Mouse (Mus musculus) cerebellum, postnatal 25 days (tissue): ENCODE measurements around the gene Gm40193.
A peak's percentile ranks its signal among the peaks of the same experiment; 100 is the strongest.
"Not testable (repeated sequence)": the region's sequence is repeated elsewhere in the genome, so short reads cannot be mapped to it uniquely, and the experiment has no call there.

ENCODE experiments used
- DNase-seq, 2 experiments: peaks; one replicate each; pipeline ENCODE4 v3.0.0; 2021; ENCODE audit warnings: mixed read lengths in 2 of 2

Gm40193 gene

DNA sequence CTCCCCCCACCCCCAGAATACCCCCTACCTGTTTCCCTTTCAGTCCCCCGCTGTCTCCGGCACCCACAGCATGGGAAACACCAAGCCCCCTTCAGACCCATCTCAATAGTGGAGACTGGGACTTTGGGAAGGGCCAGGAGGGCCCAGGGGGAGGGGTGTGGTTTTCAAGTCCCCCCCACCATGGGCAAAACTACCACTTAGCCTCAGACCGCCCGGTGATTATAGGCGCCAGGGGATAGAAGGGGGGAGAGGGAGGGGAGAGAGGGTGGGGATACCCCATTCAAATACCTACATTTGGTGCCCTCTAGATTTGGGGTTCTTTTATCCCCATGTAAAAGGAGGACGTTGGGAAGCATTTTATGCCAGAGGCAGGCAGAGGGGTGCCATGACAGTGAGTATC lies at the start of gene Gm40193:
Gm40193 (minus strand) TSS at position 101 of the 400 bp plus-strand sequence.
- DNase-seq, result no peak

DNA sequence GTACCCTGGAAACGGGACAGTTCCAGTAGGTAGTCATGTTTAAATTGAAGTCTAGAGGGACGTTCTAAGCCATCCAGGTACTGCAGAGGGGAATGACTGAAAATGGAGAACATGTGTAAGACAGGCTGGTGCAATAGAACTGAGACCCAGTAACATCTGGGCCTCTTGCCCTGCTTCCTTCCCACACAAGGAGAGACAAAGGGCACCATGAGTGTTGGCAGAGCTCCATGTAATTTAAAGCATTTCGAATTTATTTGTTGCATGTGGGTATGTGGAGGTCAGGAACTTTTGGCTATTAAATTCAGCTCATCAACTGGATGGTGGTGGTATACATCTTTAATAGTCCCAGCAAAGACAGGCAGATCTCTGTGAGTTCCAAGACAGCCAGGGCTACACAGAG lies 49.5 kb upstream of the Gm40193 start:
- no peak for DNase-seq

GRCm38 (mm10) chr11:70580921-70581320 lies 48.2 kb upstream of the Gm40193 start:
- no peak for DNase-seq

- no peak for DNase-seq
Observed at GRCm38 (mm10) chr11:70580358-70580720, 47.6 kb upstream of the Gm40193 start.

- no peak for DNase-seq
Observed at GRCm38 (mm10) chr11:70579710-70580357, 47.1 kb upstream of the Gm40193 start.

DNA sequence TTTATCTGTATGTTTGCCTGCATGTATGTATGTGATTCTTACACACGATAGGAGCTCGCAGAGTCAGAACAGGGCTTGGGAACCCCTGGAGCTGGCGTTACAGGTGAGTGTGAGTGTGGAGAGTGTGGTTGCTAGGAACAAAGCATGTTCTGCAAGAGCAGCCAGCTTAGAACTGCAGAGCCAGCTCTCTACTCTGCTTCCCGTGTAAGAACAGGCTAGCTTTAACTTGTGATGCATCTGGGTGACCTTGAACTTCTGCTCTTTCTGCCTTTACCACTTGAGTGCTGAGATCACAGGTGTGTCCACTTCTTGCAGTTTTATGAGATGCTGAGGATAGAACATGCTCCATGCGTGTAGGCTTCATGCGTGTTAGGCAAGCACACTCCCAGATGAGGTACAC lies 46.2 kb upstream of the Gm40193 start:
- DNase-seq, result no peak

GRCm38 (mm10) chr11:70577201-70577600 lies 44.5 kb upstream of the Gm40193 start:
- DNase-seq, result no peak

DNA sequence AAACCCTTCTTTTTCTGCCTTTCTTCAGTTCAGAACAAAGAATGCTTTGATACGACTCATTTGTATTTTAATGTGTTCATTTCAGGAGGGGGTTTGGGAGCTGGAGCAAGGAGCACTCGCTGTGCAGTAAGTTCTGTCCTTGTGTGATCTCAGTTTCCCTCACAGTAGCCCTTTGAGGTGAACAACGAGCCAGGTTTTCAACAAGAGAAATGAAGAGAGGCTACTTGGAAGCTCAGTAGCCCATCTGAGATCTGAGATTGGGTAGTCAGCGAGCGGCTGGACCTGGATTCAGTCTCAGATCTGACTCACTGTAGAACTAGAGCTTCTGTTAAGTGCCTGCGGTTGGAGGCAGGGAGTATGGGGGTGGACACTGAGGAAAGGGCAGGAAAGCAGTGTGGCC lies 41.1 kb upstream of the Gm40193 start:
- no peak for DNase-seq

- no peak for DNase-seq
Observed at GRCm38 (mm10) chr11:70572348-70572902, 39.7 kb upstream of the Gm40193 start.

DNA sequence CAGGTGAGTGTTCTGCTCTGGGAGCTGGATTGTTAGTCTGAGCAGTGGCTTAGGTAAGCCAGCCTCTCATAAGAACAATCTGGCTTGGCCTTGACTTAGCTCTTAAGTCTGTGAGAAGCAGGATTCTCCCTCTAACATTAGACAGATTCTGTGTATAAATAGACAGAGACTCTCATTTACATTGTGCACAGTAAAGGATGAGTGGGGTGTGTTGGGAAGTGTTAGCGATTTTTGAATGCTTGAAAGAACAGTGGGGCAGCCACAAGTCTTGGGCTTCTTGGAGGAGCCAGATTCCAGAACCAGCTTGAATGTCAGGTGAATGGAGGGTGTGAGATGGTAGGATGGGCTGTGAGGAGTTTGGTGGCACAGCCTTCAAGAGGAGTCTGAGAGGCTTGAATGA lies 38.9 kb upstream of the Gm40193 start:
- no peak for DNase-seq

- not testable (repeated sequence) for DNase-seq
Observed at GRCm38 (mm10) chr11:70570614-70571013, 37.9 kb upstream of the Gm40193 start.

GRCm38 (mm10) chr11:70566586-70566985 lies 33.8 kb upstream of the Gm40193 start:
- DNase-seq, result no peak

GRCm38 (mm10) chr11:70564276-70564873 lies 31.6 kb upstream of the Gm40193 start:
- DNase-seq, result no peak

DNA sequence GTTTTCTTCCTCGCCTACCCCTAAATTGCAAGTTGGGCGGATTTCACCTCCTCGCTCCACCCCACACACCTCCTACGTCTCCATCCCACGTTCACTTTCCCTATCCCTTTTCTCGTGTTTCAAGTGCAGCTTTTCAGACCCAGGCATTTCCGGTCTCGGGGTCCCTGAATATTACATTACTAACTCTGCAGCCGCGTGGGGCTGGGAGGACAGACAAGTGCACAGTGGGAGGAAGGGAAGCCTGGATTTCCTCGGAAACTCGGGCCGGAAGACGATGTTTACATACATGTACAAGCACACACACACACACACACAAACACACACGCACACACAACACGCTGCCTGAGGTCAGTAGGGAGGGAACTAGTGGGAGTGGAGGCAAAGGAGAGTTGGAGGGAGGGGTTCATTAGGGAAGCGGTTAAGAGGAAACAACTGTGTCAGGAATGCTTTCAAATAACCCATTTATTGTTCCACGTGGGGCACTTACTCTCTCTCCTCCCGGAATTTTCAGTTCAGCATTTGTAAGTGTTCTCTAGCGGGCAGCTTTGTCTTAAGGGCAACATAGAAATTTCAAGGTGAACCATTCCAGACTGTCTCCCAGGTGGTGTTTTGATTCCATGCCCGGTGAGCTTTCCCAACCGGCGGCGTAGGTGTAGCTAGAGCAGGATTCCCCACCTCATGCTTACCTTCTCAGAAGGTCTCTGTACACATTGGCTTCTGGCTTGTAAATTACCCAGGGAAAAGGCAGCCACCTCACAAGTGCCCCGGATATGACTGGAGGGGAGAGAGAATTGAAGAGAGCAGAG lies 30.9 kb upstream of the Gm40193 start:
- peak in 1 of 2 experiments; percentile 44 for DNase-seq

DNA sequence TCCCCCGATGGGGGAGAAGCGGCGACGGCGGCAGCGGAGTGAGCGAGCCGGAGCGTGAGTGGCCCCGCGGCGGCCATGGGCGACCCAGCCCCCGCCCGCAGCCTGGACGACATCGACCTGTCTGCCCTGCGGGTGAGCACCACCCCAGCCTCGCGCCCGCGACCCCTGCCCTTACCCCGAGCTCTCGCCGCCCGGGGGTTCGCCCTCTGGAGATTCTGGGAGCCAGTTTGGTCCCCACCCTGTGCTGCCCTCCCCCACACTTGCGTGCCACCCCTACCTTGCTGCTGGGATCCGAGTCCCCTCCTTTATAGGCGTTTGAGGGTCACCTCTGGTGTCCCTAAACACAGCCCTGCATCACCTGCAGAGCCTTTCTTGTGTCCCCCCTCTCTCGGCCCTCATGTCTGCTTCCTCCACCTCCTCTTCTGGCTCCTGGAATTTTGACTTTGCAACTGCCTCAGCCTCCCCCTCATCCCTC lies 30.3 kb upstream of the Gm40193 start:
- DNase-seq, result no peak

- peak; percentile 92 to 95 for DNase-seq
Observed at GRCm38 (mm10) chr11:70562287-70562994, 29.7 kb upstream of the Gm40193 start, which contains the start of gene Mink1. Mink1 (plus strand) TSS chr11:70562881.

DNA sequence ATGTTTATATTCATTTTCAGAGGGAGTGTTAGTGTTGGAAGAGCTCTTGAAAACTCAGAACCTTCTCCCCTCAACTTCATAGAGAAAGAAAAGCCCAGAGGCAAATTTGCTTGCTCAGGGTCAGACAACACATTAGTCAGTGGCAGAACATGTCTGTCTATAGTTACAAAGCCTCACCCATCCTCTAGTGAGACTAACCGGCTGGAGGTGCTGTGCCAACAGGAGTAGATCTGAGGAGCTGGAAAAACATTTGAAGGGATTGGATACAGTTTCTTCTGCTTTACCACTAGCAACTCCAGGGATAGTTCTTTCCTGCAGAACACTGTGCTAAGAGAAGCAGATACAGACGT lies 29.2 kb upstream of the Gm40193 start:
- no peak for DNase-seq

DNA sequence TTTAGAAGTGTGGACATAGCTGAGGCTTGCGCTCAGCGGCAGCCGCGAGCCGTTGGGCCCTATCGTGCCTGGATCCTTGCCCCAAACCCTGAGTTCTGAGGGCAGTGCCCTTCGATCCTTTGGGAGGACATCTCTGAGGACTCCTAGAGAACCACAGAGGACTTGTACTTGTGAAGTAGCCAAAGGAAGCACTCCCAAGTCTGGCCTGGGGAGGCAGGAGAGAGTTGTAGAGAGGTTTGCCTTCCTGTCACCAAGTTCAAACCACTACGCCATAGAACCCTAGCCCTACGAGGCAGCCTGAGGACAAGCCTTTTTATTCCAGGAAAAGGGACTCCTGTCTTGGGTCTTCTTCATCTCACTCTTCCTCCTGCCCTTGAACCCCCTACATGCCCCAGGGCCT lies 24.8 kb upstream of the Gm40193 start:
- no peak for DNase-seq

DNA sequence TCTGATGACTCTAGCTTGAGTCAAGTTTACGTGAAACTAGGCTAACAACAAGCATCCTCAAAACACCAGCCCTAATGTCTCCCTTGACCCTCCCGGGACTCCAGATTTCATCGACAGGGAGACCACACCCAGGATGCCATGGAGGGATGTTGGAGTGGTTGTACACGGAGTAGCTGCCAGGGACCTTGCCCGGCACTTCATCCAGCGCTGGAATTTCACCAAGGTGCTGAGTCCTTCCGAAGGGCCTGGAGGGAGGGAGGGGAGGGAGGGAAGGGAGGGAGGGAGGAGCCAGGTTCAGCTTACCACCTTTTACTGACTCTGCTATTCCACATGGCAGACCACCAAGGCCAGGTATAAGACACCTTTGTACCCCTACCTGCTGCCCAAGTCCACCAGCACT lies 21.2 kb upstream of the Gm40193 start:
- DNase-seq, result no peak

GRCm38 (mm10) chr11:70551526-70551925 lies 18.8 kb upstream of the Gm40193 start:
- no peak for DNase-seq

- DNase-seq, result no peak
Observed at GRCm38 (mm10) chr11:70544496-70544895, 11.8 kb upstream of the Gm40193 start.

GRCm38 (mm10) chr11:70541415-70541814 lies 8.7 kb upstream of the Gm40193 start:
- DNase-seq, result no peak

GRCm38 (mm10) chr11:70540928-70541327 lies 8.2 kb upstream of the Gm40193 start:
- no peak for DNase-seq
